In genomic region chr8:102421828-102422227, GRCm38 (mm10) we compare ENCODE assay signal across 18 mouse cellular contexts.
"Had no signal": no experiment of that assay in that cellular context is flagged by ENCODE, and none has a peak within 500 bp of the region (broad histone marks: within the 10 kb centered on the region; RNA-seq: fewer than 3 reads in every experiment).

No protein-coding gene starts in this region.

- DNase-seq: kidney, adult 2 months; kidney, postnatal 25 days; layer of hippocampus, adult 9-11 months; liver; lung, adult 18-20 months; right cerebral cortex, adult 18-20 months; right cerebral cortex, postnatal 14 days; right cerebral cortex, postnatal 4 days; thymus, postnatal 25 days had no signal

- H3K9ac ChIP-seq: liver, embryonic 12.5 days; liver, embryonic 15.5 days; midbrain, embryonic 12.5 days had no signal

- ATAC-seq: intestine, postnatal 0 days; liver, embryonic 12.5 days; midbrain, embryonic 16.5 days had no signal

- H3K27me3 ChIP-seq: liver, embryonic 12.5 days; liver, embryonic 15.5 days; midbrain, embryonic 12.5 days had no signal

- H3K4me1 ChIP-seq: liver, embryonic 12.5 days; liver, embryonic 15.5 days; midbrain, embryonic 12.5 days had no signal

- H3K36me3 ChIP-seq: liver, embryonic 12.5 days; liver, embryonic 15.5 days; midbrain, embryonic 12.5 days had no signal

- H3K4me2 ChIP-seq: liver, embryonic 12.5 days; liver, embryonic 15.5 days; midbrain, embryonic 12.5 days had no signal

- H3K27ac ChIP-seq: kidney, postnatal 0 days; layer of hippocampus, adult 2 months; liver, embryonic 12.5 days; liver, embryonic 15.5 days; macrophage; midbrain, embryonic 12.5 days; stomach, postnatal 0 days had no signal

- H3K4me3 ChIP-seq: layer of hippocampus, adult 2 months; liver, embryonic 12.5 days; liver, embryonic 15.5 days; midbrain, embryonic 12.5 days had no signal

- H3K9me3 ChIP-seq: liver, embryonic 12.5 days; liver, embryonic 15.5 days; midbrain, embryonic 12.5 days had no signal
